In genomic region chr10:69005199-69005872, GRCm38 (mm10) we compare ENCODE assay signal across 8 mouse cellular contexts.
DNase-seq lines count a peak whose midpoint lies in the region; ATAC-seq and TF ChIP-seq lines count a peak whose summit lies in the region.

No protein-coding gene starts in this region.

- H3K9ac ChIP-seq in heart, adult 2 months (ENCODE audit: low read depth, low read length) = no peak overlapping the region
- H3K9ac ChIP-seq in embryonic facial prominence, embryonic 11.5 days (replicated peaks; ENCODE audit: low read length) = no peak overlapping the region

- H3K9me3 ChIP-seq in embryonic facial prominence, embryonic 11.5 days (replicated peaks; ENCODE audit: control insufficient read depth, low read length) = no peaks in the 10 kb centered on the region

- intact Hi-C loops in heart, adult 2 months (cut with DNase I) = loop anchor here (2.0 kb wide), 1 partner anchor 101 kb away; no protein-coding TSS in a partner anchor
- intact Hi-C loops in left cerebral cortex, postnatal 36 days (cut with DNase I) = loop anchor here (5.0 kb wide), 1 partner anchor 103 kb away; no protein-coding TSS in a partner anchor

- ATAC-seq in embryonic facial prominence, embryonic 11.5 days (replicated peaks; ENCODE audit: insufficient number of reproducible peaks, low FRiP score, low TSS enrichment, low read depth) = no peak

- H3K4me1 ChIP-seq in heart, adult 2 months (ENCODE audit: control insufficient read depth, insufficient read depth, low read length) = no peaks in the 10 kb centered on the region
- H3K4me1 ChIP-seq in embryonic facial prominence, embryonic 11.5 days (ENCODE audit: control insufficient read depth, insufficient read depth, low read length) = no peaks in the 10 kb centered on the region

- WGBS in heart, adult 2 months = 44% methylated on average over 9 of the region's 9 CpGs
- WGBS in embryonic facial prominence, embryonic 11.5 days = 44% methylated on average over 9 of the region's 9 CpGs

- H3K79me2 ChIP-seq in heart, adult 2 months (replicated peaks; ENCODE audit: control insufficient read depth, insufficient read depth, low read length) = no peaks in the 10 kb centered on the region

- TF ChIP-seq CTCF in heart, adult 2 months (IDR thresholded peaks at IDR 0.05) = peak; percentile 90

- no peak overlapping the region for H3K4me3 ChIP-seq in heart, adult 2 months
- H3K4me3 ChIP-seq in embryonic facial prominence, embryonic 11.5 days (ENCODE audit: low read depth, low read length) = no peak overlapping the region

- H3K27me3 ChIP-seq in heart, adult 2 months (ENCODE audit: control insufficient read depth, insufficient read depth, low read length) = no peaks in the 10 kb centered on the region
- H3K27me3 ChIP-seq in embryonic facial prominence, embryonic 11.5 days (ENCODE audit: control insufficient read depth, insufficient read depth, low read length) = no peaks in the 10 kb centered on the region

- peak; percentile 46 to 82 for DNase-seq in heart, adult 2 months
- DNase-seq in heart, adult 11 months = no peak
- DNase-seq in adrenal gland, postnatal 10 days = peak; percentile 88
- DNase-seq in embryonic facial prominence, embryonic 11.5 days (ENCODE audit: low spot score) = peak; percentile 88
- DNase-seq in hindlimb bud, embryonic 11.5 days (ENCODE audit: extremely low spot score, low read depth, low spot score) = peak; percentile 37
- DNase-seq in left cerebral cortex, postnatal 36 days (ENCODE audit: low spot score in 2 of 2) = peak; percentile 68 to 82
- peak; percentile 6 for DNase-seq in ovary, adult 18-20 months (ENCODE audit: low spot score)
- peak; percentile 73 for DNase-seq in testis, postnatal 14 days (ENCODE audit: low spot score)

- TF ChIP-seq POLR2A in heart, adult 2 months (IDR thresholded peaks at IDR 0.05; ENCODE audit: insufficient read depth, low read depth, low read length) = no peak

- TF ChIP-seq EP300 in heart, adult 2 months (IDR thresholded peaks at IDR 0.05; ENCODE audit: insufficient read depth, low read depth, low read length) = no peak

- H3K27ac ChIP-seq in heart, adult 2 months = no peak overlapping the region
- H3K27ac ChIP-seq in embryonic facial prominence, embryonic 11.5 days (replicated peaks; ENCODE audit: low read depth, low read length) = no peak overlapping the region

- H3K4me2 ChIP-seq in embryonic facial prominence, embryonic 11.5 days (ENCODE audit: low read depth, low read length) = no peak overlapping the region

- no peaks in the 10 kb centered on the region for H3K36me3 ChIP-seq in heart, adult 2 months (ENCODE audit: control insufficient read depth, insufficient read depth, low read length)
- no peaks in the 10 kb centered on the region for H3K36me3 ChIP-seq in embryonic facial prominence, embryonic 11.5 days (replicated peaks; ENCODE audit: control insufficient read depth, insufficient read depth, low read depth, low read length)
